Mouse (Mus musculus) intestine, embryonic 16.5 days (tissue): ENCODE measurements around the gene Fbxo48. TPM values are rescaled to one million over a fixed set of nuclear protein-coding genes. Genes with fewer than 3 reads are reported as not detected.

Experiments used
- ATAC-seq: fragments of 200-750 bp; cut with Nextera tagmentation; 2 replicates; pipeline ENCODE4 v1.8.0; 2017; ENCODE audit warnings: moderate TSS enrichment, moderate library complexity
- H3K27ac ChIP-seq: fragments of 300-500 bp; sonication (generic); 2 replicates; pipeline ENCODE4 v1.5.1; 2014; ENCODE audit warnings: mild to moderate bottlenecking, low read length
- H3K27me3 ChIP-seq: fragments of 300-500 bp; sonication (generic); replicated peaks from 2 replicates; pipeline ENCODE4 v1.6.1; 2014; ENCODE audit warnings: low read length, control low read depth, mixed read lengths; ENCODE audit not compliant: control insufficient read depth, insufficient read depth
- H3K36me3 ChIP-seq: fragments of 300-500 bp; sonication (generic); 2 replicates; pipeline ENCODE4 v1.6.1; 2014; ENCODE audit warnings: low read length, control low read depth; ENCODE audit not compliant: control insufficient read depth, insufficient read depth
- H3K4me1 ChIP-seq: fragments of 300-500 bp; sonication (generic); 2 replicates; pipeline ENCODE4 v1.6.1; 2014; ENCODE audit warnings: low read length, control low read depth, mixed read lengths; ENCODE audit not compliant: control insufficient read depth, insufficient read depth
- H3K4me2 ChIP-seq: fragments of 300-500 bp; sonication (generic); 2 replicates; pipeline ENCODE4 v1.6.1; 2014; ENCODE audit warnings: low read depth, low read length, control low read depth
- H3K4me3 ChIP-seq: fragments of 300-500 bp; sonication (generic); 2 replicates; pipeline ENCODE4 v1.5.1; 2014; ENCODE audit warnings: mild to moderate bottlenecking, low read length
- H3K9ac ChIP-seq: fragments of 300-500 bp; sonication (generic); 2 replicates; pipeline ENCODE4 v1.6.1; 2014; ENCODE audit warnings: low read depth, low read length
- H3K9me3 ChIP-seq: fragments of 300-500 bp; sonication (generic); 2 replicates; pipeline ENCODE4 v1.6.1; 2016; ENCODE audit warnings: low read length, control low read depth; ENCODE audit not compliant: control insufficient read depth
- WGBS: fragments of 180-500 bp; shearing (Covaris S2); extraction: QIAGEN DNeasy Blood & Tissue Kit; methylation state at CpG from one replicate; pipeline ENCODE4 v1.1.7; 2014; 5-methylcytosine and 5-hydroxymethylcytosine counted together
- polyA plus RNA-seq: library from polyadenylated mRNA; unstranded; fragments of >200 nt; fragmentation: Nextera tagmentation; extraction: Ambion mirVana; gene quantifications from 2 replicates; pipeline ENCODE4 v1.2.1, GENCODE M21; 2015

Gene Fbxo48
- polyA plus RNA-seq, 1 experiment from 2014 or later, result 0.79 TPM

GRCm38 (mm10) chr11:16958520-16958919 lies 7.3 kb downstream of the Fbxo48 start:
- 70% methylated on average over 1 of the region's 1 CpGs for WGBS
- ATAC-seq, result peak; percentile 52; the same call in 1 of the 2 replicates
- no peaks in the 10 kb centered on the region for H3K27me3 ChIP-seq
- no peak overlapping the region for H3K4me2 ChIP-seq
- no peak overlapping the region for H3K4me3 ChIP-seq
- H3K27ac ChIP-seq, result no peak overlapping the region
- no peak overlapping the region for H3K9ac ChIP-seq
- H3K36me3 ChIP-seq, result no peaks in the 10 kb centered on the region
- no peaks in the 10 kb centered on the region for H3K9me3 ChIP-seq
- H3K4me1 ChIP-seq, result no peaks in the 10 kb centered on the region

GRCm38 (mm10) chr11:16967806-16968205 lies 16.6 kb downstream of the Fbxo48 start:
- 42% methylated on average over 2 of the region's 2 CpGs for WGBS
- Histone ChIP-seq H3K27me3 (no peaks in the 10 kb centered on the region), H3K4me3 (no peak overlapping the region), H3K27ac (no peak overlapping the region), H3K9me3 (no peaks in the 10 kb centered on the region), H3K4me2 (no peak overlapping the region), H3K9ac (no peak overlapping the region), H3K36me3 (no peaks in the 10 kb centered on the region), H3K4me1 (no peaks in the 10 kb centered on the region)
- ATAC-seq, result no peak

- Histone ChIP-seq H3K9ac (no peak overlapping the region), H3K27me3 (no peaks in the 10 kb centered on the region), H3K9me3 (no peaks in the 10 kb centered on the region), H3K27ac (no peak overlapping the region), H3K4me2 (no peak overlapping the region), H3K36me3 (no peaks in the 10 kb centered on the region), H3K4me3 (no peak overlapping the region), H3K4me1 (no peaks in the 10 kb centered on the region)
- ATAC-seq, result no peak
- 64% methylated on average over 2 of the region's 2 CpGs for WGBS
Measured at GRCm38 (mm10) chr11:16969650-16970049, 18.5 kb downstream of the Fbxo48 start.

GRCm38 (mm10) chr11:16972027-16972426 lies 20.9 kb downstream of the Fbxo48 start:
- H3K4me2 ChIP-seq, result no peak overlapping the region
- no peaks in the 10 kb centered on the region for H3K4me1 ChIP-seq
- no peaks in the 10 kb centered on the region for H3K36me3 ChIP-seq
- 82% methylated on average over 3 of the region's 3 CpGs for WGBS
- H3K9me3 ChIP-seq, result no peaks in the 10 kb centered on the region
- no peak for ATAC-seq
- no peaks in the 10 kb centered on the region for H3K27me3 ChIP-seq
- no peak overlapping the region for H3K27ac ChIP-seq
- H3K9ac ChIP-seq, result no peak overlapping the region
- H3K4me3 ChIP-seq, result no peak overlapping the region

- no peaks in the 10 kb centered on the region for H3K4me1 ChIP-seq
- no peaks in the 10 kb centered on the region for H3K9me3 ChIP-seq
- no peak overlapping the region for H3K4me3 ChIP-seq
- 76% methylated on average over 1 of the region's 1 CpGs for WGBS
- ATAC-seq, result no peak
- H3K27me3 ChIP-seq, result no peaks in the 10 kb centered on the region
- H3K4me2 ChIP-seq, result no peak overlapping the region
- H3K36me3 ChIP-seq, result no peaks in the 10 kb centered on the region
- no peak overlapping the region for H3K27ac ChIP-seq
- H3K9ac ChIP-seq, result no peak overlapping the region
Measured at GRCm38 (mm10) chr11:16973086-16973485, 21.9 kb downstream of the Fbxo48 start.

- no peaks in the 10 kb centered on the region for H3K27me3 ChIP-seq
- no peak overlapping the region for H3K4me3 ChIP-seq
- H3K4me1 ChIP-seq, result no peaks in the 10 kb centered on the region
- no peak overlapping the region for H3K4me2 ChIP-seq
- no peak overlapping the region for H3K27ac ChIP-seq
- H3K36me3 ChIP-seq, result no peaks in the 10 kb centered on the region
- H3K9ac ChIP-seq, result no peak overlapping the region
- no peaks in the 10 kb centered on the region for H3K9me3 ChIP-seq
- ATAC-seq, result no peak
- 71% methylated on average over 4 of the region's 4 CpGs for WGBS
Measured at GRCm38 (mm10) chr11:16976937-16977336, 25.8 kb downstream of the Fbxo48 start.

- H3K27me3 ChIP-seq, result no peaks in the 10 kb centered on the region
- no peak overlapping the region for H3K9ac ChIP-seq
- H3K27ac ChIP-seq, result no peak overlapping the region
- H3K36me3 ChIP-seq, result no peaks in the 10 kb centered on the region
- H3K4me2 ChIP-seq, result no peak overlapping the region
- ATAC-seq, result no peak
- no peak overlapping the region for H3K4me3 ChIP-seq
- 71% methylated on average over 2 of the region's 2 CpGs for WGBS
- no peaks in the 10 kb centered on the region for H3K9me3 ChIP-seq
- no peaks in the 10 kb centered on the region for H3K4me1 ChIP-seq
Measured at GRCm38 (mm10) chr11:16977611-16978010, 26.4 kb downstream of the Fbxo48 start.

- no peaks in the 10 kb centered on the region for H3K27me3 ChIP-seq
- no peak overlapping the region for H3K4me2 ChIP-seq
- ATAC-seq, result no peak
- H3K4me3 ChIP-seq, result no peak overlapping the region
- no peaks in the 10 kb centered on the region for H3K9me3 ChIP-seq
- no peak overlapping the region for H3K9ac ChIP-seq
- no peaks in the 10 kb centered on the region for H3K36me3 ChIP-seq
- no peaks in the 10 kb centered on the region for H3K4me1 ChIP-seq
- no peak overlapping the region for H3K27ac ChIP-seq
- WGBS, result 67% methylated on average over 5 of the region's 5 CpGs
Measured at GRCm38 (mm10) chr11:16978161-16978707, 27.1 kb downstream of the Fbxo48 start.

GRCm38 (mm10) chr11:16986550-16987187 lies 35.5 kb downstream of the Fbxo48 start:
- Histone ChIP-seq H3K27me3 (no peaks in the 10 kb centered on the region), H3K27ac (no peak overlapping the region), H3K4me2 (no peak overlapping the region), H3K4me3 (no peak overlapping the region), H3K9ac (no peak overlapping the region), H3K9me3 (no peaks in the 10 kb centered on the region), H3K4me1 (no peaks in the 10 kb centered on the region), H3K36me3 (no peaks in the 10 kb centered on the region)
- ATAC-seq, result no peak
- 77% methylated on average over 7 of the region's 7 CpGs for WGBS
